Mouse (Mus musculus): ENCODE data around the gene Zp1. TPM values are rescaled to one million over a fixed set of nuclear protein-coding genes. Genes with fewer than 3 reads are reported as not detected.

Zp1 gene
- polyA plus RNA-seq, 1 experiment = not detected

GRCm38 (mm10) chr19:10901046-10901445 is 19.4 kb downstream of the Zp1 start:
- H3K27ac ChIP-seq (ENCODE audit: control insufficient read depth, insufficient read depth, low read depth, low read length, poor library complexity) = no peak overlapping the region
- no peak overlapping the region for H3K4me3 ChIP-seq (replicated peaks; ENCODE audit: control insufficient read depth, low read depth, low read length)
- 87% methylated on average over 5 of the region's 5 CpGs for WGBS
- H3K4me1 ChIP-seq (ENCODE audit: control insufficient read depth, insufficient read depth, low read length) = no peaks in the 10 kb centered on the region
- TF ChIP-seq CTCF (IDR thresholded peaks at IDR 0.05; ENCODE audit: control insufficient read depth, insufficient read depth, low read length) = no peak
- no peak for TF ChIP-seq POLR2A (IDR thresholded peaks at IDR 0.05; ENCODE audit: borderline replicate concordance, control insufficient read depth, low read depth, low read length)

- no peak for TF ChIP-seq CTCF (IDR thresholded peaks at IDR 0.05; ENCODE audit: control insufficient read depth, insufficient read depth, low read length)
- no peak for TF ChIP-seq POLR2A (IDR thresholded peaks at IDR 0.05; ENCODE audit: borderline replicate concordance, control insufficient read depth, low read depth, low read length)
- Histone ChIP-seq H3K27ac (ENCODE audit: control insufficient read depth, insufficient read depth, low read depth, low read length, poor library complexity) (no peak overlapping the region), H3K4me3 (replicated peaks; ENCODE audit: control insufficient read depth, low read depth, low read length) (no peak overlapping the region), H3K4me1 (ENCODE audit: control insufficient read depth, insufficient read depth, low read length) (no peaks in the 10 kb centered on the region)
- 91% methylated on average over 6 of the region's 6 CpGs for WGBS
Observed at GRCm38 (mm10) chr19:10900315-10900714, 20.1 kb downstream of the Zp1 start.

GRCm38 (mm10) chr19:10897491-10897890 is 22.9 kb downstream of the Zp1 start:
- TF ChIP-seq POLR2A (IDR thresholded peaks at IDR 0.05; ENCODE audit: borderline replicate concordance, control insufficient read depth, low read depth, low read length) = no peak
- TF ChIP-seq CTCF (IDR thresholded peaks at IDR 0.05; ENCODE audit: control insufficient read depth, insufficient read depth, low read length) = no peak
- Histone ChIP-seq H3K4me1 (ENCODE audit: control insufficient read depth, insufficient read depth, low read length) (no peaks in the 10 kb centered on the region), H3K27ac (ENCODE audit: control insufficient read depth, insufficient read depth, low read depth, low read length, poor library complexity) (no peak overlapping the region), H3K4me3 (replicated peaks; ENCODE audit: control insufficient read depth, low read depth, low read length) (no peak overlapping the region)
- 84% methylated on average over 8 of the region's 8 CpGs for WGBS

GRCm38 (mm10) chr19:10896849-10897248 is 23.6 kb downstream of the Zp1 start:
- Histone ChIP-seq H3K4me1 (ENCODE audit: control insufficient read depth, insufficient read depth, low read length) (no peaks in the 10 kb centered on the region), H3K4me3 (replicated peaks; ENCODE audit: control insufficient read depth, low read depth, low read length) (no peak overlapping the region), H3K27ac (ENCODE audit: control insufficient read depth, insufficient read depth, low read depth, low read length, poor library complexity) (no peak overlapping the region)
- 80% methylated on average over 7 of the region's 7 CpGs for WGBS
- no peak for TF ChIP-seq POLR2A (IDR thresholded peaks at IDR 0.05; ENCODE audit: borderline replicate concordance, control insufficient read depth, low read depth, low read length)

- no peak for TF ChIP-seq CTCF (IDR thresholded peaks at IDR 0.05; ENCODE audit: control insufficient read depth, insufficient read depth, low read length)
- no peak for TF ChIP-seq POLR2A (IDR thresholded peaks at IDR 0.05; ENCODE audit: borderline replicate concordance, control insufficient read depth, low read depth, low read length)
- Histone ChIP-seq H3K4me1 (ENCODE audit: control insufficient read depth, insufficient read depth, low read length) (no peaks in the 10 kb centered on the region), H3K4me3 (replicated peaks; ENCODE audit: control insufficient read depth, low read depth, low read length) (peak overlapping the region; percentile 80), H3K27ac (ENCODE audit: control insufficient read depth, insufficient read depth, low read depth, low read length, poor library complexity) (peak overlapping the region; percentile 87)
- WGBS = under 1% methylated on average over 16 of the region's 16 CpGs
Observed at GRCm38 (mm10) chr19:10895708-10896107, 24.7 kb downstream of the Zp1 start.

- no peak for TF ChIP-seq CTCF (IDR thresholded peaks at IDR 0.05; ENCODE audit: control insufficient read depth, insufficient read depth, low read length)
- TF ChIP-seq POLR2A (IDR thresholded peaks at IDR 0.05; ENCODE audit: borderline replicate concordance, control insufficient read depth, low read depth, low read length) = peak; percentile 77; the same call in 1 of the 2 replicates
- under 1% methylated on average over 43 of the region's 43 CpGs for WGBS
- Histone ChIP-seq H3K4me1 (ENCODE audit: control insufficient read depth, insufficient read depth, low read length) (no peaks in the 10 kb centered on the region), H3K27ac (ENCODE audit: control insufficient read depth, insufficient read depth, low read depth, low read length, poor library complexity) (peak within 1 kb of the TSS; percentile 87), H3K4me3 (replicated peaks; ENCODE audit: control insufficient read depth, low read depth, low read length) (peak within 1 kb of the TSS; percentile 80)
Observed at GRCm38 (mm10) chr19:10895016-10895528, 25.4 kb downstream of the Zp1 start, which contains the start of gene Prpf19. Gene Prpf19, plus strand, starts transcription at chr19:10895231.

GRCm38 (mm10) chr19:10892201-10892600 is 28.2 kb downstream of the Zp1 start:
- Histone ChIP-seq H3K4me1 (ENCODE audit: control insufficient read depth, insufficient read depth, low read length) (no peaks in the 10 kb centered on the region), H3K4me3 (replicated peaks; ENCODE audit: control insufficient read depth, low read depth, low read length) (no peak overlapping the region), H3K27ac (ENCODE audit: control insufficient read depth, insufficient read depth, low read depth, low read length, poor library complexity) (no peak overlapping the region)
- WGBS = 86% methylated on average over 3 of the region's 3 CpGs
- TF ChIP-seq CTCF (IDR thresholded peaks at IDR 0.05; ENCODE audit: control insufficient read depth, insufficient read depth, low read length) (no peak), POLR2A (IDR thresholded peaks at IDR 0.05; ENCODE audit: borderline replicate concordance, control insufficient read depth, low read depth, low read length) (no peak)

GRCm38 (mm10) chr19:10881426-10882154 is 38.8 kb downstream of the Zp1 start, which contains the start of gene Tmem109:
Gene Tmem109, minus strand, starts transcription at chr19:10882001.
- Histone ChIP-seq H3K4me3 (replicated peaks; ENCODE audit: control insufficient read depth, low read depth, low read length) (peak within 1 kb of the TSS; percentile 80), H3K27ac (ENCODE audit: control insufficient read depth, insufficient read depth, low read depth, low read length, poor library complexity) (no peak within 1 kb of the TSS), H3K4me1 (ENCODE audit: control insufficient read depth, insufficient read depth, low read length) (peaks cover 2% of the 10 kb centered on the region; the same call in 1 of the 2 replicates)
- peak; percentile 63; the same call in 1 of the 2 replicates for TF ChIP-seq POLR2A (IDR thresholded peaks at IDR 0.05; ENCODE audit: borderline replicate concordance, control insufficient read depth, low read depth, low read length)
- no peak for TF ChIP-seq CTCF (IDR thresholded peaks at IDR 0.05; ENCODE audit: control insufficient read depth, insufficient read depth, low read length)
- WGBS = under 1% methylated on average over 49 of the region's 49 CpGs
